11 mouse cellular contexts compared by ENCODE assay signal in genomic region chr3:135594238-135594917, GRCm38 (mm10).
A peak's percentile ranks its signal among the peaks of the same experiment; 100 is the strongest.
DNase-seq lines count a peak whose midpoint lies in the region; ATAC-seq and TF ChIP-seq lines count a peak whose summit lies in the region.
"Had no signal": no experiment of that assay in that cellular context is flagged by ENCODE, and none has a peak within 500 bp of the region (broad histone marks: within the 10 kb centered on the region; RNA-seq: fewer than 3 reads in every experiment).

No protein-coding gene starts in this region.

- no peak overlapping the region for H3K9ac ChIP-seq in intestine, embryonic 15.5 days
- H3K9ac ChIP-seq: neural tube, embryonic 12.5 days had no signal

- DNase-seq in kidney, postnatal 36 days, result peak; percentile 30 to 31
- no peak for DNase-seq in kidney, adult 8-10 months
- DNase-seq in G1E (ENCODE audit: low spot score), result no peak
- DNase-seq in gastrocnemius, postnatal 4 days (ENCODE audit: low spot score in 2 of 2), result no peak
- no peak for DNase-seq in heart, adult 9 months (ENCODE audit: low spot score in 2 of 2)
- DNase-seq in urinary bladder, postnatal 10 days (ENCODE audit: low spot score), result no peak
- DNase-seq: adrenal gland, adult 8-10 months had no signal

- peaks cover 44% of the 10 kb centered on the region for H3K36me3 ChIP-seq in G1E (replicated peaks)
- peaks cover 18% of the 10 kb centered on the region for H3K36me3 ChIP-seq in intestine, embryonic 15.5 days

- peaks cover 52% of the 10 kb centered on the region for H3K4me1 ChIP-seq in G1E (ENCODE audit: insufficient read depth, low read depth, low read length)
- peaks cover 4% of the 10 kb centered on the region; the same call in 1 of the 2 replicates for H3K4me1 ChIP-seq in intestine, embryonic 15.5 days (replicated peaks)
- H3K4me1 ChIP-seq: neural tube, embryonic 12.5 days had no signal

- H3K4me3 ChIP-seq in G1E (ENCODE audit: low read depth, low read length), result peak overlapping the region; percentile 25; the same call in 1 of the 2 replicates
- H3K4me3 ChIP-seq in intestine, embryonic 15.5 days (replicated peaks), result no peak overlapping the region
- H3K4me3 ChIP-seq: erythroblast, embryonic 14.5 days; neural tube, embryonic 12.5 days had no signal

- no peak overlapping the region for H3K4me2 ChIP-seq in intestine, embryonic 15.5 days (replicated peaks)
- H3K4me2 ChIP-seq: neural tube, embryonic 12.5 days had no signal

- no peak for TF ChIP-seq CTCF in G1E (IDR thresholded peaks at IDR 0.05; ENCODE audit: low read depth, low read length)

- no peak for ATAC-seq in G1E (ENCODE audit: extremely low read depth, insufficient number of reproducible peaks, low FRiP score, poor library complexity, severe bottlenecking)
- peak; percentile 13; the same call in 1 of the 2 replicates for ATAC-seq in intestine, embryonic 15.5 days
- peak; percentile 85; the same call in 1 of the 2 replicates for ATAC-seq in neutrophil, adult 5-6 weeks (ENCODE audit: extremely low read depth, insufficient number of reproducible peaks, low FRiP score, poor library complexity, severe bottlenecking)

- H3K27me3 ChIP-seq in G1E (ENCODE audit: insufficient read depth, low read length), result peaks cover 4% of the 10 kb centered on the region; the same call in 1 of the 2 replicates
- H3K27me3 ChIP-seq in intestine, embryonic 15.5 days (replicated peaks), result no peaks in the 10 kb centered on the region
- H3K27me3 ChIP-seq: neural tube, embryonic 12.5 days had no signal

- H3K9me3 ChIP-seq in G1E (replicated peaks), result no peaks in the 10 kb centered on the region
- no peaks in the 10 kb centered on the region for H3K9me3 ChIP-seq in intestine, embryonic 15.5 days
- H3K9me3 ChIP-seq: neural tube, embryonic 12.5 days had no signal

- 54% methylated on average over 21 of the region's 21 CpGs for WGBS in intestine, embryonic 15.5 days

- H3K27ac ChIP-seq in intestine, embryonic 15.5 days, result 0 out of 2 replicates have a peak overlapping the region, but pooled peaks have one; percentile 48
- H3K27ac ChIP-seq: neural tube, embryonic 12.5 days had no signal

Comparison
In these comparisons a context has a peak if more than half of its experiments do, and no peak if none do; other contexts are left out.
1. DNase-seq: peak in kidney, postnatal 36 days (2 of 2); none in kidney, adult 8-10 months (0 of 2), G1E (single experiment), gastrocnemius, postnatal 4 days (0 of 2), heart, adult 9 months (0 of 2) and urinary bladder, postnatal 10 days (single experiment).